Mouse (Mus musculus) ES-E14 (cell line): ENCODE results near the gene Fbxl16. TPM values are rescaled to one million over a fixed set of nuclear protein-coding genes. Genes with fewer than 3 reads are reported as not detected.
A peak's percentile ranks its signal among the peaks of the same experiment; 100 is the strongest.

Experiments used
- DNase-seq: peaks from one replicate; pipeline ENCODE4 v3.0.0-alpha.2; 2013; ENCODE audit warnings: low read depth, low spot score
- H3K27ac ChIP-seq: 2 replicates; pipeline ENCODE4 v1.5.1; 2012; ENCODE audit warnings: low read depth, mild to moderate bottlenecking, low read length, moderate library complexity, mixed read lengths; ENCODE audit not compliant: poor library complexity, insufficient read depth, severe bottlenecking
- H3K36me3 ChIP-seq: 2 replicates; pipeline ENCODE4 v1.6.1; 2012; ENCODE audit warnings: mild to moderate bottlenecking, low read length, moderate library complexity, mixed read lengths; ENCODE audit not compliant: control insufficient read depth, poor library complexity, insufficient read depth, severe bottlenecking
- H3K4me1 ChIP-seq, 2 experiments: fragments of 150-350 bp in 1 of 2; sonication (generic) in 1 of 2; 2 replicates each; pipeline ENCODE4 v1.6.1; 2012; ENCODE audit warnings: low read length in 2 of 2, mild to moderate bottlenecking in 1 of 2, mixed read lengths in 1 of 2; ENCODE audit not compliant: control insufficient read depth in 2 of 2, insufficient read depth in 2 of 2, poor library complexity in 1 of 2
- H3K4me3 ChIP-seq, 2 experiments: fragments of 150-350 bp in 1 of 2; sonication (generic) in 1 of 2; 2 replicates each; pipeline ENCODE4 v1.5.1; 2012; ENCODE audit warnings: low read length in 2 of 2, low read depth in 1 of 2, mild to moderate bottlenecking in 1 of 2, mixed read lengths in 1 of 2; ENCODE audit not compliant: insufficient read depth in 1 of 2, poor library complexity in 1 of 2, severe bottlenecking in 1 of 2
- H3K9ac ChIP-seq: 2 replicates; pipeline ENCODE4 v1.6.1; 2012; ENCODE audit warnings: low read depth, mild to moderate bottlenecking, low read length, mixed read lengths; ENCODE audit not compliant: poor library complexity, insufficient read depth, severe bottlenecking
- H3K9me3 ChIP-seq: fragments of 150-350 bp; sonication (generic); 2 replicates; pipeline ENCODE4 v1.6.1; 2012; ENCODE audit warnings: low read depth, mild to moderate bottlenecking, low read length; ENCODE audit not compliant: control insufficient read depth, insufficient read depth
- CHD2 ChIP-seq: IDR thresholded peaks from 2 replicates; pipeline ENCODE4 v1.6.1; 2014; ENCODE audit warnings: mild to moderate bottlenecking, low read depth, low read length, inconsistent platforms
- HCFC1 ChIP-seq: IDR thresholded peaks from 2 replicates; pipeline ENCODE4 v1.6.1; 2012; ENCODE audit warnings: low read length, inconsistent platforms, borderline replicate concordance; ENCODE audit not compliant: insufficient read depth
- MAFK ChIP-seq: IDR thresholded peaks from 2 replicates; pipeline ENCODE4 v1.6.1; 2014; ENCODE audit warnings: mild to moderate bottlenecking, low read depth, low read length, inconsistent platforms; ENCODE audit not compliant: insufficient read depth
- ZC3H11A ChIP-seq: IDR thresholded peaks from 2 replicates; pipeline ENCODE4 v1.6.1; 2012; ENCODE audit warnings: low read depth, mild to moderate bottlenecking, inconsistent platforms, low read length, borderline replicate concordance
- ZNF384 ChIP-seq: IDR thresholded peaks from 2 replicates; pipeline ENCODE4 v1.6.1; 2012; ENCODE audit warnings: low read depth, low read length, inconsistent platforms
- in situ Hi-C, 2 experiments: fragments of 600-800 bp; cut with MboI; formaldehyde crosslinking; loops; one replicate each; pipeline ENCODE4 v1.15.1; 2025; ENCODE audit warnings: low sequenced_read_pairs in 2 of 2, inconsistent platforms in 1 of 2; ENCODE audit not compliant: unreplicated experiment in 2 of 2
- total RNA-seq: library from RNA; depleted of rRNA; stranded (reverse); fragments of 300-350 nt; gene quantifications from 2 replicates; pipeline ENCODE4 v1.2.3, GENCODE M21; 2012

Gene Fbxl16
- total RNA-seq, 1 experiment, result 1.7 TPM

GRCm38 (mm10) chr17:25867509-25867835 lies 58.6 kb downstream of the Fbxl16 start:
- H3K9me3 ChIP-seq, result no peaks in the 10 kb centered on the region
- no peak for DNase-seq
- no peaks in the 10 kb centered on the region for H3K36me3 ChIP-seq
- no peak overlapping the region for H3K27ac ChIP-seq
- peaks cover 4 to 10% of the 10 kb centered on the region in 2 experiments; a peak in 2 of 4 replicates for H3K4me1 ChIP-seq
- H3K4me3 ChIP-seq, result peak overlapping the region; percentile 85 to 93
- TF ChIP-seq ZC3H11A (no peak), HCFC1 (no peak), ZNF384 (no peak), MAFK (no peak), CHD2 (no peak)
- in situ Hi-C loops, result no loop called here
- peak overlapping the region; percentile 72 for H3K9ac ChIP-seq

- TF ChIP-seq CHD2 (no peak), ZNF384 (no peak), ZC3H11A (no peak), HCFC1 (no peak), MAFK (no peak)
- DNase-seq, result no peak
- Histone ChIP-seq H3K9me3 (no peaks in the 10 kb centered on the region), H3K4me3 (peak overlapping the region; percentile 85 to 93), H3K27ac (no peak overlapping the region), H3K4me1 (peaks cover 4 to 10% of the 10 kb centered on the region in 2 experiments; a peak in 2 of 4 replicates), H3K36me3 (no peaks in the 10 kb centered on the region), H3K9ac (peak overlapping the region; percentile 72)
- in situ Hi-C loops, result no loop called here
Measured at GRCm38 (mm10) chr17:25867836-25868600, 59.1 kb downstream of the Fbxl16 start.

GRCm38 (mm10) chr17:25868601-25869191 lies 59.8 kb downstream of the Fbxl16 start, which contains the start of gene Mcrip2:
Mcrip2 (minus strand) TSS chr17:25868764.
- in situ Hi-C loops, result no loop called here
- DNase-seq, result peak; percentile 75
- no peak for TF ChIP-seq ZNF384
- no peak for TF ChIP-seq HCFC1
- no peak for TF ChIP-seq ZC3H11A
- no peak for TF ChIP-seq CHD2
- no peak for TF ChIP-seq MAFK
- H3K27ac ChIP-seq, result no peak within 1 kb of the TSS
- peaks cover 4 to 10% of the 10 kb centered on the region in 2 experiments; a peak in 2 of 4 replicates for H3K4me1 ChIP-seq
- peak within 1 kb of the TSS; percentile 85 to 93 for H3K4me3 ChIP-seq
- no peaks in the 10 kb centered on the region for H3K36me3 ChIP-seq
- H3K9ac ChIP-seq, result peak within 1 kb of the TSS; percentile 72
- H3K9me3 ChIP-seq, result no peaks in the 10 kb centered on the region

- in situ Hi-C loops, result no loop called here
- H3K4me1 ChIP-seq, result peaks cover 4 to 16% of the 10 kb centered on the region in 2 experiments; a peak in 2 of 4 replicates
Measured at GRCm38 (mm10) chr17:25869498-25869897, 60.6 kb downstream of the Fbxl16 start.

More at GRCm38 (mm10) chr17:25869498-25869897, 60.6 kb downstream of the Fbxl16 start:
- no peaks in the 10 kb centered on the region for H3K36me3 ChIP-seq
- no peak overlapping the region for H3K4me3 ChIP-seq
- no peak overlapping the region for H3K9ac ChIP-seq
- TF ChIP-seq CHD2, result no peak
- TF ChIP-seq ZC3H11A, result no peak
- no peak for TF ChIP-seq HCFC1
- no peak for TF ChIP-seq ZNF384
- no peak for TF ChIP-seq MAFK
- no peak for DNase-seq
- no peaks in the 10 kb centered on the region for H3K9me3 ChIP-seq
- H3K27ac ChIP-seq, result no peak overlapping the region
